Mouse (Mus musculus): ENCODE data around the gene Ankef1. TPM values are rescaled to one million over a fixed set of nuclear protein-coding genes. Genes with fewer than 3 reads are reported as not detected.

The Ankef1 gene
- not detected for total RNA-seq (2023)

DNA sequence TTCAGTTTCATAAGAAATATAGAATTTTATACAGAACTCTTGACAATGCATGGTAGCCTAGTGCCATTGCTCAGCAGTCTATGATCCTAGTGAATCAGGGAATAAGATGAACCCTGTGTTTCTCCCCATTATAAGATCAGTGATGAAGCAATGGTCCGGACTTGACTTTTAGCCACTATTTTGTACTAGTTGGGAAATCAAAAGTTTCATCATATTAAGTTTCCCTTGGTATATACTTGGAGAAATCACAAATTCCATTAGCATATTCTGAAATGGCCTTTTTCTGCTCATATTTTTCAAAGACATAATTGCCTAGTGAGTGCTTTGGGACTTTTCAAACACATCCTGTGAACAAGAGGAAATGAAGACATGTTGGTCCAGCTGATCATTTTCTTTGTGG lies at the start of gene Ankef1:
Gene Ankef1, plus strand, starts transcription at position 260 of the 400 bp plus-strand sequence.

Other genes with a start within 250 kb of the Ankef1 start
- gene Pak7, start 113.9 kb upstream of the Ankef1 start, total RNA-seq (2023) = not detected
- gene Snap25, start 211.5 kb downstream of the Ankef1 start, total RNA-seq (2023) = not detected